Mouse (Mus musculus): ENCODE data around the gene Rnf157.
A peak's percentile ranks its signal among the peaks of the same experiment; 100 is the strongest.

Gene Rnf157

DNA sequence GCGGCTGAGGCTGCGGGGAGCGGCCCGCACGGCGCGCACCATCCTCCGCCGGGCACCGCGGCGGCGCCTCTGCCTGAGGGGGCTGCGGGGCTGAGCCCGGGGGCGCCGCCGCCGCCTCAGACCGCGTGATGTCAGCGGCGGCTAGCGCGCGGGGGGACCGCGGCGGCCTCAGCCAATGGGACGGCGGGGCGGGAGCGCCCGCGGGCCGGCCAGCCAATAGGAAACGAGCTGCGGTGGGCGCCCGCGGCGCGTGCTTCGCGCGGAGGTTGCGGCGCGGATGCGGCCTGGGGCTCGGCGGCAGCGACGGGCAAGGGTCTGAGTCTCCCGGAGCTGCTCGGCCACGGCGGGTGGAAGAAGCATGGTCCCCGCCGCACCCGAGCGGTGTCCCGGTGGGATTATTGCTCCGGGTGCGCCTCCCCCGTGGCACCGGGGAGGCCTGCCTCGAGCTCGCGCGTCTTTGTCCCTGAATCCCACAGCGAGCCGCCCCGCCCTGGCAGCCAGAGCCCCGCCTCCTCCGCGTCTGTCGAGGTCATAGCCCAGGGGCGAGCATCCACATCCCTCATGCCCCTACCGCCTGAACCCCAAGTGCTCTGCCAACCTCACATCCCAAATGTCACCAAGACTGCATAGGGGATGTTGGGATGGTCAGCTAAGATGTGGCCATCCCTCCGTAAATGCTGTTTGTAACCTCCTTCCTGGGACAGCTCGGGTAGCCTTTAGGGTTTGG is at the start of gene Rnf157:
Gene Rnf157, minus strand, starts transcription at position 129 of the 727 bp plus-strand sequence.
- DNase-seq (ENCODE audit: low spot score in 2 of 2) = peak; percentile 73 to 85

DNA sequence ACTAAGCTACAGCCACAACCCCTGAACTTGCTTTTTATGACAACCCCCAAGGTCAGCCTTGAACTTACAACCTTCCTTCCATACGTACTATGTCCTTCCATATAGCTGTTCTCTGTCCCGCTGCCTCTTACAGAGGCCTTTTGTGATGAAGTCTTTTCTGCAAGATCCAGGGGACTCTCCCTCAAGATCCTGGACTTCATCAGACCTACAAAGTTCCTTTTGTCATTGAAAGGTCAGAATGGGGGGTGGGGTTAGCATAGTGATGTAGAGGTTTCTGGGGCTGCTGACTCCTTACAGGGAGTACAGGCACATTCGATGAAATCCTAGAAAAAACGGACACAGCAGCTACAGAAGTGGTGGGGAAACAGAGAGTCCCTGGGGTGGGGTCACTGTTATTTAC is 47.0 kb upstream of the Rnf157 start:
- DNase-seq (ENCODE audit: low spot score in 2 of 2) = no peak

DNA sequence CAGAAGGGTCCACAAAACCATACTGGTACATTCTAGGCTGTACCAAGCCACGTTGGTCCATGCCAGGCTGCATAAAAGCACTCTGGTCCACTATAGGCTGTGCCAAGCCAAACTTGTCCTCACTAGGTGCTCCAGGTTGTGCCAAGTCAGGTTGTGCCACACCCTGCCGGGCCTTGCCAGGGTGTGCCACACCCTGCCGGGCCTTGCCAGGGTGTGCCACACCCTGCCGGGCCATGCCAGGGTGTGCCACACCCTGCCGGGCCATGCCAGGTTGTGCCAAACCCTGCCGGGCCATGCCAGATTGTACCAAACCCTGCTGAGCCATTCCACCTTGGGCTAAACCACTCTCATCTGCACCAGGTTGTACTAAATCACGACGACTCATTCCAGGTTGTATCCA is 43.4 kb upstream of the Rnf157 start:
- DNase-seq (ENCODE audit: low spot score in 2 of 2) = no peak

DNA sequence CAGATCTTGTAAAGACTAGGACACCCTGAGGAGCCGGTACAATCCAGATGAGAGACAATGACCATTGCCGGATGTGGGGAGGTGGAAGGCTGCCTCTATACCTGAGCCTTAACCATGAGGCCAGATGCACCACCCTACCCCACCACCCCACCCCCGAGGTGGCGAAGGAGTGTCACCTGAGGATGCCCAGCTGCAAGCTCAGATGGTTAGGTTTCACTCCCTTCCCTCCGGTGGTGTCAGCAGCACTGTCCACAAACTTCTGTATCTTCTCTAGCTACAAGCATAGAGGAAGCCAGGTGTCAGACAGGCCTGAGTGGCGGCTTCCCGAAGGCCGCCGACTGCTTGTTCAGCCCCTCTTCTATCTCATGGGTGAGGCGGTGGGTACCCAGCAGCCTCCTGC is 41.1 kb upstream of the Rnf157 start:
- DNase-seq (ENCODE audit: low spot score in 2 of 2) = no peak

DNA sequence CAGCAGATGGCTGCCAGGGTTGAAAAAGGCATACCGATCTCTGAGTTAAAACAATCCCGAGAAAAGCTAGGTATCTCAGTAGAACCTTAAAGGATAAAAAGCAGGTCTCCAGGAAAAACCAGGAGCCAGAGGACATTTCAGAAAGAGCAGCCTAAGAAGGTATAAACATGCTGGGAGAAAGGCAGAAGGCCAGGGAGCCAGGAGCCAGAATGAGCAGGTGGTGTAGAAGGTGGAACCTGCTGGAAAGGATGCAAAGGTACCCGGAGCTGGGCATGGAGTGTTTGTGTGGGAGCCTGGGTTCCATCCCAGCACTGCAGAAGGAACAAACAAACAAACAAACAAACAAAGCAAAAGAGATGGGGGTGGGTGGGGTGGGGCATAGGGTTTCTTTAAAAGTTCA is 36.5 kb upstream of the Rnf157 start:
- no peak for DNase-seq (ENCODE audit: low spot score in 2 of 2)

DNA sequence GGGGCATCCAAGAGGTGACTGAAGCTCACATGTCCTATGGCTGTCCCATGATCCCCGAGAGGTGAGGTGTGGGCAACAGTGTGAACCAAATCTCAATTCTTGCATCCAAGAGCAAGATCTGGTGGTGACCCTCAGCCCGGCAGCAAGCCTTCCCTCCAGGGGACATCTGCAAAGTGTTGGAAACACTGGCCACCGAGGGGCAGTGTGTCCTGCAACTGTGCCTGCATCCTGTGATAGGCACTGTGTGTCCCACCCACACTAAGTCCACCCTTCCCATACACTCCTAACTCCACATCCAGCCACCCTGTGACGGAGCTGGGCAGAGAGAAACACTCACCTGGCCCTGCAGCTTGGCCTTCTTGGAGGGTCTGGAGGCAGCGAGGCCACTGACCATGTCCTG is 35.0 kb upstream of the Rnf157 start:
- DNase-seq (ENCODE audit: low spot score in 2 of 2) = no peak

DNA sequence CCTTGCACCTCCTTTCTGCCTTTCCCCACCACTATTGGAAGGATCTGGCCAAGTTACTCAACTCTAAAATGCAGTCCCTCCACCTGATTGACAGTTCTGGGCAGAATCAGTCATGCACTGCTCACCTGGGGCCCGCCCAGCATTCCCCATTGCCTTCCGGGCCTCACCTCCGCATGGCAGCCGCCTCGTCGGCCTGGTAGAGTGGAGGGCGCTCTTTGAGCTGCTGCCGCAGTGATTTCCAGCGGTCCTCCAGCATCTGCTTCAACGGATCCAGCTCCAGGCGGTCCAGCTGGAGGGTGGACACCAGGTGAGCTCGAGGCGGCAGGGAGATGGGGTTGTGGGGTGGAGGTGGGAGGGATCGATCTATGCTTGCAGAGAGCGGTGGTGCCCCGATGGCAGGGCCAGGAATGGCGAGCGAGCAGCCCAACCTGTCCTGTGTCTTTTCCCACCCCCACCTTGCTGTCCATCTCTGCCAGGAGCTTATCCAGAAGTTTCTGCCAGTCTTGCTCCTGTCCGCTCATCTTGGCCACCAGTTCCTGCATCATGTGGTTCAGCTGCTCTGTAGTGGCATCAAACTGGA is 33.6 kb upstream of the Rnf157 start:
- no peak for DNase-seq (ENCODE audit: low spot score in 2 of 2)

DNA sequence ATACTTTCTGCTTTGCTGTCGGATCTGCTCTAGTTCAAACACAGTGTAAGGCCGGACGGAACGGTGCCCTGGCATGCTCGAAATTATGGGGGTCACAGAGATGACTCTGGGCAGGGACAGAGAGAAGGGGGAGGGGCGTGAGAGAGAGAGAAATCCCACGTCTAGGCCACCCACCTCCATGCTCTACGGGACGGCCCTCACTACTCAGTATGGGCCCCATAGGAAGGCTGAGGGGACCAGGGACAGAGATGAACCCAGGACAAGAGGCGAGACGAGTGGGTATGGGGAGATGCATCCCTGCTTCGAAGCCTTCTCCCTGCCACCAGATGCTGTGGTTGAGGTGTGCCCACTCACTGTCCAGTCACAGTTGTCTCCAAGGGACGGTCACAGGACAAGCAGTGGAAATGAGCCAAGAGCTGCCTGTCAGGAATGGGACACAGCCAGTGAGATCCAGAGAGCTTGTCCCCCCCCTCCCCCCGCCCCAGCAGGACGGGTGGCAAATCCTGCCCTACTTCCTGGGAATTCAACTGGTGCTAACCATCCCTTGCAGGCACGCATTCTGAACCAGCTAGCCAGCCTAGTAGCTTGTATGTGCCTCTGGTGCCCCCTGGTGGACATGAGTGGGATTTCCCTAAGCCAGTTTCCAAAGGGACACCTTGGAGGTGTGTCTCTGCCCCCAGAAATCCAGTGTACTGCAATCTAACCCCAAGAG is 32.9 kb upstream of the Rnf157 start:
- DNase-seq (ENCODE audit: low spot score in 2 of 2) = peak; percentile 79 to 94

DNA sequence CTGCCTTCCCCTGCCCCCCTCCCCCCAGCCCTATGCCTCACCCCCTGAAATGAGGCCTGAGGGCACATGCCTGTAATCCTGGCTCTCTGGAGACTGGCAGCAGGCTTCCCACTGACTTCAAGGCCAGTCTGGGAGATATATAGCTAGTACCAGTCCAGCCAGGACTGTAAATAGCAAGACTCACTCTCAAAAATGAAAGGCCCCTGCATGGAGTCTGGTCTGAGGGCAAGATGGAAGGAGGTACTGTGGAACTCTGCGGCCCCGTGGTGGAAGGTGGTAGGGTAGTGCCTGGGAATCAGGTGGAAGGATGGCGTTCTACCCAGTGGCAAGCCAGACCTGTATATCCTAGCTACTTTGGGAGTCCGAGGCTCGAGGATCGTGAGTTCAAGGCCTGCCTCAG is 31.1 kb upstream of the Rnf157 start:
- DNase-seq (ENCODE audit: low spot score in 2 of 2) = no peak

DNA sequence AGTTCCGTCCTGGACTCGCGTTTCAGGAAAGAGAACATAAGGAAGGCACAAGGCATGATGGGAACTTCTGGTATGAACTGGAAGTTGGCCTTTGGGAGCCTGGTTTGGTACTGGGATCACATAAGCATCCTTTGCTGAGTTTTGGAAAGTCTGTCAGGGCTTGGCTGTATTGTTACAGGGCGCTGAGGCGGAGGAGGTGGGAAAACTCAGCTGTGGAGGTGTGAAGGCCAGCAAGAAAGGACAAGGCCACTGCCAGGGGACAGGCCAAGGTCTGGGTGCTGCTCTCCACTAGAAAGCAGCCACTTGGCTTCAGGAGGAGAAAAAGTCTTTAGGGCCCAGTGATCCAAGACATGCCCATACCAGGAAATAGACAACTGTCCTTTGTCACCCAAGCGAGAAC is 30.5 kb upstream of the Rnf157 start:
- DNase-seq (ENCODE audit: low spot score in 2 of 2) = no peak

DNA sequence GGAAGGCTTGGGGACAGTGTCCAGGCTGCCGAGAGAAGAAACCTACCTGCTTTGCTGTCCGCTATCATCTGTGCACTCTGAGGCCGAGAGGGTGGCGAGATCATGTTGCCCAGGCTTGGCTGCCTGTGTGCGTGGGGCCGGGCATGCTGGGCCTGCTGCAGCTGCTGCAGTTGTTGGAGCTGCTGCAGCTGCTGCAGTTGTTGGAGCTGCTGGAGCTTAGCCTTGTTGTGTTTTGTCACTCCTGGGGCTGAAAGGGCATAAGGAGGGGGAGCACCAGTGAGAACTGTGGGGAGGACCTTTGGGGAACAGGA is 30.0 kb upstream of the Rnf157 start:
- DNase-seq (ENCODE audit: low spot score in 2 of 2) = no peak

DNA sequence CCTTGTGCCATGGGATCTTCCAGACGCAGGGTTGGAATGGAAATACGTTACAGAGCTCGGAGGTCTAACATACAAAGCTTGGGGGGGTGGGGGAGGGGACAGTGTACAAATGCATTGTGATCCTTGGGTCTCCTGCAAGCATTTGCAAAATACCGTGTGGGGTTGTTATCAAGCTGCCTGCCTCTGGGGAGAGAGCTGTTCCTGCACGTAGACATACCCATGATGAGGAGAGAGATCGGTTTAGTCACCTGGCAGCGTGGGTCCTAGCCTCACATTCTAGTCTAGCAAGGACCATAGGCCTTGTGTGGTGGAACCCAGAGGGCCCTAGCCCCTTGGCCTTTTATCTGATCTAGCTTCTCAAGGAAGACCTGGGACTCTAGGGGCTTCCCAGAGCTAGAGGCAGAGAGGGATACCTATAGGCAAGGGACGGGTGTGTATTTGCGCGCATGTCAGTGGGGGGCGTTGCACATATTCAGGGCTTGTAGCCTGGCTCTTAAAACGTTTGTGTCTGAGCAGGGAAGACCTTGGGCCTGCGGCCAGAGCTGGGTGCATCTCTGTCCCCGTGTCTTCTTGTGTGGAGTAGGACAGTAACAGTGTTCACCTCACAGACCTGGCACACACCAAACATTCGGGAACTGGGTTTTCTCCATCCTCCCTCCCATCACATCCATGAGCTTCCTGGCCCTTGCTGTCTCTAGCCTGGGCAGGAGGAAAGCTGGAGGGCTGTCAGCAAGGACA is 29.5 kb upstream of the Rnf157 start:
- DNase-seq (ENCODE audit: low spot score in 2 of 2) = no peak

DNA sequence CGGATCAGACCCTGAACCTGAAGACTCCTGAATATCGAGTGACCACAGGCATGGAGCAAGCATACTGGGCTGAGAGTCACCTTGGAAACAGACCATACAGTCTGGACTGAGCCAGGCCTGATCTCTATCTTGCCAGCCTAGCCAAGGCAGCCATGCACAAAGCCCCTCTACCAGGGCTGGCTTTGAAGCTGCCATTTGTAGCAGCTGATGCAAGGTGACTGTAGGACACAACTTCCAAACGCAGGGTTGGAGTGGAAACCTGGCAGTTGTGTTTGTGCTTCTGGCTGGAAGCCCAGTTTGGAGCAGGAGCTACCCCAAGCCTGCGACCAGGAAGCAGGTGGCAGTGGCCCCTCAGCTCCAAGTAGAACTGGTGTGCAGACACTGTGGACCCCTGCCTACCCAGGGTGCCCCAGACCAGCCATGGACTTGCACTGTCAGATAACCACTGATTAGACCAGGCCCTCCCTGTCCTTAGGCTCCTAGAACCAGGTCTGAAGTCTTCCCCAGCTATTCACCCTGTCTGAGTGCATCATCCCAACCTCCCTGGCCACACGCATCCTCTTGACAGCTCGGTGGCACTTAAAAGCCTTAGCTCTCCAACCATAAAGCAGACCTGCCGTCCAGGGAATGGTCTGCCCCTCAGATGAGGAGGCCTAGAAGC is 27.7 kb upstream of the Rnf157 start:
- DNase-seq (ENCODE audit: low spot score in 2 of 2) = no peak

DNA sequence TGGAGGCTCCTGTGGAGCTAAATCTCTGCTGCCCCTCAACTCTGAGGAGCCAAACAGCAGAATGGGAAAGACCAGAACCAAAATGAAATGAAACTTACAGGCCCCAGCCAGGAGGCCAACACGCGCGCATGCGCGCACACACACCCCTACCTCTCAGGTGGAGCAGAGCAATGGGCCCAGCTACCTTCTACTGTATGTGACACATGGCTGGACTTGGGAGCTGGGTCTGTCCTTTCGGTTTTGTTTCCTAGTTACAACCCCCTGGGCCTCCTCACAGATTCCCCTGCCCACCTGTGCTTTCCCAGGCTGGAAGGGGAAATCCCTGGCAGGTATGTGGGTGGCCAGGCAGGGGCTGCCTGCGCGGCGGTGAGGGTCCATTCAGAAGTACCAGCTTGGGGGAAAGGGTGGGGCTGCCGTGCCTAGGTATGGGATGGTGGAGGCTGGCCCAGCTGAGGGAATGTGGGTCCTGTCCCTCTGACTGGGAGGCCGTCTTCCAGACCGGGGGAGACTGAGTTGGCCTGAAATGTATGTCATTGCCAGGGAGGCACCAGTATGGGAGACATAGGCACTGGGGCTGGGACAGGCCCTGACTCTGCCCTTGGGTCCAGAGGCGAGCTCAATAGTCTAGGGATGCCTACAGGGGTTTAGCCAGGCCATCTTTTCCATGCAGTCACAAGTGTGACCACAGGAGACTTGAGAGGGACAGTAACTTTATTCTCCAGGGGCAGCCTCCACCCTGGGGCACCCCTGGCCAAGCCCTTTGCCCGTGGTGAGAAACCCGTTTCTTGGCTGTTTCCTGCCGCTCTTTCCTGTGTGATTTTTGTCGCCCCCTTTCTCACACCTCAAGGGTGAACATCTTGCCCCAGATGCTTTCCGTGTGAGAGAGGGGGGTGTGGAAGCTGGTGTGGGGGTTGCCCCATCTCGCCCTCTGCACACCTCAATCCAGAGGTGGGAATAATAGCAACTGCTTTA is 26.7 kb upstream of the Rnf157 start:
- DNase-seq (ENCODE audit: low spot score in 2 of 2) = no peak

DNA sequence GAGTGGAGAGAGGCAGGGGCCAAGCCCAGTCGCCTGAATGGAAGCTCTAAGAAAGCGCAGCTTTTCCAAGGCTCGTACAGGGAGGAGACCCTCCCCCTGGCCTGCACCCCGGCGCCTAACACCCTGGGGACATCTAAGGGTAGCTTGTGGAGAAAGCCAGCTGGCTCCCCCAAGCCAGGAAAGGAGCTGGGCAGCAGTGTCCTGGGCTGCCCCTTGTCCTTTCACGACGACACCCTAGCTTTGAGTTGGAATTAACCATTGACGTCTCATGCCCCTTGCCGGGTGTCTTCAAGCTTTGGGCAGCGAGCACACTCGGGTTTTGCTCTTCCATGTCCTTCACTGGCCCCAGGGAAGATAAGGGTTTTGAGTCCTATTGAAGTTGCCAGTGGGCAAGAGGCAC is 24.7 kb upstream of the Rnf157 start:
- DNase-seq (ENCODE audit: low spot score in 2 of 2) = no peak

DNA sequence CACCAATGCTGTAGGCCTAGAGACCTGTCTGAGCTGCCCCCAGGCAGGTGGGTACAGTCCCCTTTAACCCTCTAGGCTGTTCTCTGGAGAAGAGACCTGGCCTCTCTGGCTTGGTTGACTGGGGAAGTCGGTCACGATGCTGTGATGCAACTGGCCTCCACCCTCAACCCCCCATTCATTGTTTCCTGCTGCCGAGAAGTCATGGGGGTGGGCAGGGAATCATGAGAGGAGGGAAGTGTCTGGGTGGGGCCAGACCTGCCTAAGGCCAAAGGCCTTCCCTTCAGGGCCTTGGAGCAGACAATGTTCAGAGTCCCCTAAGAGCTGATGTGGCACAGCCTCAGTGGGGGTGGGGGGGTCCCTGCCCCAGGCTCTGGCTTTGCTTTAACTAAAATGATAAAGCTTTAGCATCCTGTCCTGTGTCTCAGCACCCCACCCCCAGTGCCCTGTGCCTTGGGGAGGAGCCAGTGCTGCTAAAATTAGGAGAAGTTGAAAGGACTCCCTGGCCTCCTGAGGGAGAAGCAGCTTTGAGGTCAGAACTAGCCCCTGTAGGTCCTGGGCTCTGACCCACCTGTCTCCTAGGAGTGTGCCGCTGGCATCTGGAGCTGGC is 24.0 kb upstream of the Rnf157 start:
- no peak for DNase-seq (ENCODE audit: low spot score in 2 of 2)

DNA sequence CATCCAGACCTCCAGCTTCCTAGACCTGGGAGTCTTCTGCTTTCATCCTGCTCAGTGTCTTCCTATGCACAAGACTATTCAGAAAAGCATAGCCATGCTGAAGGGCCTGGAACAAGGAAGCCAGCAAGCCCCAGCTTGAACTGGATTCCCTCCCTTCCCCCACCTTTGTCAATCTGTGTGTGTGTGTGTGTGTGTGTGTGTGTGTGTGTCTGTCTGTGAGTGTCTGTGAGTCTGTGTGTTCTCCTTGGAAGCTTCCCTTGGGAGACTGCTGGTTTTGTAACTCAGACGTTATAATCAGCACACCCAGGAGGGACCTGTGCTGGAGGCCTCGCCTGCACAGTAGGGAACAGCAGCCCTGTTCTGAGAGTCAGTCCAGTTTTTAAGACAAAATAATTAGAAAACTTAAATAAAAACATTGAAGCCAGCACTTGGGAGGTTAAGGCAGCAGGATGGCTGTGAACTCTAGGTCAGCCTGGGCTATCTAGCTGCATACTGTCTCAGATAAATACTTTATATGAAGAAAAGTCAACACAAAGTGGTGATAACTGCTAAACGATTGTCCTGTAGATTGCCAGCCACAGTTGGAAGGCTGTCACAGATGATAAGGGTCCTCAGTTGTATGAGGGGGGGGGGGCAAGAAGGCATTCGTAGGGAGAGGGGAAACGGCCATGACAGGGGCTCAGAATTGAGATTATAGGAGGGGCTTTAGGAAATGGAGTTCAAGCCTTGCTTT is 23.3 kb upstream of the Rnf157 start:
- no peak for DNase-seq (ENCODE audit: low spot score in 2 of 2)

DNA sequence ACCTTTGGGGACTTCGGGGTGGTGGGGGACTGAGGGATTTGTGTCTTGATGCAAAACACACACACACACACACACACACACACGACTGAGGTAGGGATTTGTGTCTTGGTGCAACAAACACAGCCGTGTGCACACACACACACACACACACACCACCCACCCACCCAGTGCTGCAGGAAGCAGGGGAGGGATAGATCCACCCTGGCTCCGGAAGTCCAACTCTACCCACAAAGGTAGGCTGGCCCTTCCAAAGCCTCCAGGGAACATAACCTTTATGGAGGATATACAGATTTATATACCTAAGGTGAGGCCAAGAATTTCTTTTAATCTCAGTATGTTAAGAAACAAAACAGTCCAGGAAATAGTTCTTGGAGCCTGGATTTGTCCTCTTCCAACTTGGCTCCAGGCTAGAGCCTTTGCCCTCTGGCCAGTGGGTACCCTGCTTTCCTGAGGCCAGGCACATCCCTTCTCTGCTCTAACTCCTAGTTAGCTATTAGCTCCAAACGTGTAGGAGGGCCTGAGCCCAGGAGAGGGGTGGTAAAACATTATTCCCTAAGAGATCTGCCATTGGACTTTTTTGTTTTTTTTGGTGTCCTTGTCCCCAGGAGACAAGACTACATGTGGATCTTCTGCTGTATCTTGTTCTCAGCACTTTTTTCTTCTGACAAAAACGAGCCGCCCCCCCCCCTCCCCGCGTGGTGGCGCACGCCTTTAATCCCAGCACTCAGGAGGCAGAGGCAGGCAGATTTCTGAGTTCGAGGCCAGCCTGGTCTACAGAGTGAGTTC is 22.3 kb upstream of the Rnf157 start:
- DNase-seq (ENCODE audit: low spot score in 2 of 2) = no peak
